Mouse (Mus musculus) embryonic stem cell, embryonic (primary cell): ENCODE data around the gene Spon1.

Experiments
- CTCF ChIA-PET, 4 experiments: fragments of 300-600 bp in 2 of 4; fragments of 350-600 bp in 2 of 4; sonication (Branson Sonifier 250); formaldehyde crosslinking; loops; one replicate each; lab custom pipeline; 2022; ENCODE audit warnings: inconsistent platforms in 2 of 4; lab: Charles Lee
- POLR2A ChIA-PET, 4 experiments: fragments of 300-600 bp in 2 of 4; fragments of 350-600 bp in 2 of 4; sonication (Branson Sonifier 250); formaldehyde crosslinking; loops; one replicate each; lab custom pipeline; 2022; ENCODE audit warnings: antibody characterized with exemption in 4 of 4, inconsistent platforms in 1 of 4; lab: Charles Lee

Spon1 gene

DNA sequence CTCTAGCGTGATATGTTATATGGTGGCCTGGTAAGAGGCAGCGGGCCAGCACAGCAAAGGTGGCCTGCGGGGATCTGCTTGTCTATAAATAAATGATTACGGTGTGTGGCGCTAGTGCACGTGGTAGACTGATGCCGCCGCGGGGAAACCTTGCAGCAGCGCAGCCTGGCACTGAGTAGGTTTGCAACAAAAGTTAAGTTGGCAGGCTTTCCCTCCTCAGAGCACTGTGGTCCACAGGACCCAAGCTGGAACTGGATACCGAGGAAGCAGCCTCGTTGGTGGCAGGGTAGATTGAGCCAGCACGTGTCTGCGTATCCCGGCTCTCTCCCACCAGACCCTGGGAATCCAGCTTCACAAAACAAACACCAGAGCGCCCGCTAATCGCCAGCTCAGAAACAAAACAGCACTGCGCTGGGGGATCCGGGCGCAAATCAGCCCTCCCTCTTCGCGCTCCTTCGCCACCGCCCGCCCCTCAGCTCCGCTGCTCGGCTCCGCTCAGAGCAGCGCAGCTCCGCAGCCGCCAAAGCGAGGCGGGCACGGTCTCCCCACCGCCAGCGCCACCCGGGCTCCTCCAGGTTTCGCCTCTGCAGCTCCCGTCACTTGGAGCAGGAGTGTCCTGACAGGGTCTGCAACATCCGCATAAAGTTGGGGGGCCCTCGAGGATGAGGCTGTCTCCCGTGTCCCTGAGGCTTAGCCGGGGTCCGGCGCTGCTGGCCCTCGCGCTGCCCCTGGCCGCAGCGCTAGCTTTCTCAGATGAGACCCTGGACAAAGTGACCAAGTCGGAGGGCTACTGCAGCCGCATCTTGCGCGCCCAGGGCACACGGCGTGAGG is at the start of gene Spon1:
TSS of gene Spon1 (plus strand) at position 332 of the 831 bp plus-strand sequence.
- CTCF ChIA-PET: interaction anchor here in 3 of 4 experiments (0.5 to 1.3 kb wide), 6 partner anchors 8 to 353 kb away, joined by 3 to 4 read pairs (median 3); no protein-coding TSS in a partner anchor
- POLR2A ChIA-PET: interaction anchor here in 2 of 4 experiments (0.6 to 1.5 kb wide), 8 partner anchors 8 to 510 kb away, joined by 3 to 4 read pairs (median 3); partner anchors contain the start of genes Btbd10 (in 2 of the 2) and Psma1 (in 1 of the 2)

DNA sequence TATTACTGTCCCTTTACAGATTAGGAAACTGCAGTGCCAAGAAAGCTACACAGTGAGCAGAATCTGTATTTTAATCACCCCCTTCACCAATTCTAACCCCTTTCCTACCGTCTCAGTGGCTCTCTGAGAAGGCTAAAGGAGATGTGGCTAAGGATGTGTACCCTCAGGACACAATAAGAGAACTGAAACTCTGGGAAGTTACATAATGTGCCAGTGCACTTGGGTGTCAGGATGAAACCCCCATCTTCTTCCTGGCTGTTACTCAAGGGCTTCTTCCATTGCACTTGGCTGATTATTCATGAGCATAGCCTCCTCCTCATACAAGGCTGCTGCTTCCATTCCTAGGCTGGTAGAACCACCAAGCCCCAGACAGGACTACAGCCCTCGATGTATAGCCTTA is 43.8 kb upstream of the Spon1 start:
- ChIA-PET POLR2A (no interaction called here), CTCF (no interaction called here)

DNA sequence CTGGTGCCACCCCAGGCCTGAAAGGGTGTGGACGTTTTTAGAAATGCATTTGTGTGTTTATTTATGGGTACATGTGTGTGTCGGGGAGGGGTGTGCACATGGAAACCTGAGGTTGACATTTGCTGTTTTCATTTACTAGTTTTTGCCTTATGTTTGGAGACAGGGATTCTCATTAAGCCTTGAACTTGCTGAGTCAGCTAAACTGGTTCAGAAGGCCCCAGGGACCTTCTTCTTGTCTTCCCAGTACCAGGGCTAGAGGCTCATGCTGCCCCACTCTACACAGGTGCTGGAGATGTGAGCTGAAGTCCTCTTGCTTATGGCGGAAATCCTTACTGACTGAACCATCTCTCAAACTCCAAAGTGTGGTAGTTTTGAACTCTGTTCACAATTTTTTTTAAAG is 41.9 kb upstream of the Spon1 start:
- CTCF ChIA-PET: no interaction called here

DNA sequence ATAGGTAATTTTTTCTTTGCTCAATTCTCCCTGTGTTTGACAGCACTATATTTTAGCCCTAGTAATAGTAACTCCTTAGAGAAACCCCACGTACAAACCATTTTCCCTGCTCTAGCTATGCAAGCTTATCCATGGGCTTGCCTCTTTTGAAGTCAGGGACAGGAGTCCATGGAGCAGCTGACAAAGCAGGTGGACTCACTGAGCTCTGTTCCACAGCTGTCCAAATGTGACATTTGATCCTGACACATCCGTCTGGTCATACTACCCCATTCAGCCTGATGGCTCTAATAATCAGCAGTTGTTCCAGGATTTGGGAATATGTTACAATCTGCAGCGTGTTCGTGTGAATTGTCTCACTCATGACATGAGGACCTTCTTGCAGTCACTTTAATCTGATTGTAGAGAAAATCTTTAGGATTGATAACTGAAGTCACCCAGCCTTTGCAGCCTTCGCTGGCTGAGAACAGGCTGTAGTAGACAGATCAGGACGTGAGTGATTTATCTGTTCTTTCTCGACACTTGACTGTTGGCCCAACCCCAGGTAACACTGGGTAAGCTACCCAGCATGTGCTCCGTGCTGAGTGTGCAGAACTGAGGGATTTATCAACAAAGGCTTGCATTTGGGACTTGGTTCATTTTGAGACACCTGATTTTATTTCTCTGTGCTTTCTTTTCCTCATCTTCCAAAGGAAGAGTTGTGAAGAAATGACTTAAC is 37.6 kb upstream of the Spon1 start:
- POLR2A ChIA-PET: interaction anchor here in 1 of 4 experiments (0.5 kb wide), 1 partner anchor 546 kb away, joined by 6 read pairs; no protein-coding TSS in a partner anchor

More for the DNA sequence above, 41.9 kb upstream of the Spon1 start:
- POLR2A ChIA-PET: interaction anchor here in 1 of 4 experiments (0.9 kb wide), 1 partner anchor 116 kb away, joined by 3 read pairs; no protein-coding TSS in a partner anchor

DNA sequence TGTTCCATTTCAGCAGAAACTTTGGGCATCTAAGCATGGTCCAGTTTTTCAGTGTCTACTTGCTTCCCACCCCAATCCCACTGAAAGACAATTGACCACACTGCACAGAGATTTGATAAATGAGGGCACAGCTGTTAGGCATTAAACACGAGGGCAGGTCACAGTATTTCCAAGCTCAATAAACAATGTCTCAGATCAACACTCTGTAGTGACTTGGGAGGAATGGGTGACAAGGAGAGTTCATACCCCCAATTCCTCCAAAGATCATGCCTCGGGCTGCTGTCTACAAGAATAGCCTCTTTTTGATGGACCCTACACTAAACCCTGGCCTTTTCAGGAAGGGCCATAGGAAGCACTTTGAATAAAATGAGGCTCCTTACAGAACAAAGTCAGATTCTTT is 36.9 kb upstream of the Spon1 start:
- CTCF ChIA-PET: no interaction called here

More for the DNA sequence above, 37.6 kb upstream of the Spon1 start:
- CTCF ChIA-PET: no interaction called here

DNA sequence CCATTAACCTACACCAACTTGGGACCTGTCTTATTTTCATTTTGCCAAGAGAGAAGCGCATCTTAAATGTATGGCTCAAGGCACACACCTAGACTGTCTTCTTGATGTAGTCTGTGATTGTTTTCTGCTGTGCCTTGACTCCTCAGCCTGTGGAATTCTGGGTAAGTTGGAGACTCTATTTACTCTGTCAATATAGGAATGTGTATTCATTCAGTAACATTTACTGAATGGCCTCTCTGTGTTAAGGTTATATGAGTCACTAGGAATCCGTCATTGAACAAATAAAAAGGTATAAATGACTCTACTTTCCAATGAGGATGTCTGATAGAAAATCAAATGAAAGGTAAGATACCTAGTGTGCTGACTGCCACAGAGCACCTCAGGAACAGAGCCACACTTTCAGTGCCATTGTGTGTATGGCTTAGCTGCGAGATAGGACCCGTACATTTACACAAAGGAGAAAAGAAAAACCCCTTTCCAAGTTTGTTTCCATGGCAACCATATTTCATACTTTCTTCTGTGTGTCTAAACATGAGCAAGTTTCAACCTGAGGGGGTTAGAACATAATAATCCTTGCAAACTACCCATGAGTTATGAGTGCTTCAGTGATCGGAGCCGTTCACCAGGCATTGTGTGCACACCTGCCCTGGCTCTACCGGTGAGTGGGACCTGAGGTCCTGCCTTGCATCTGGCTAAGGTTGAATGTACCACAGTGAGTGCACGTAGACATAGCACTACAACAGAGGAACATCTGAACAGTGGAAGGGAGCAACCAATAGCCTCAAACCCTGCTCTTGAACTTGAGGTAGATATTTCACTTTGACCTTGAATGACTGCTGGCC is 35.2 kb upstream of the Spon1 start:
- CTCF ChIA-PET: no interaction called here
- POLR2A ChIA-PET: no interaction called here

More for the DNA sequence above, 36.9 kb upstream of the Spon1 start:
- POLR2A ChIA-PET: no interaction called here

DNA sequence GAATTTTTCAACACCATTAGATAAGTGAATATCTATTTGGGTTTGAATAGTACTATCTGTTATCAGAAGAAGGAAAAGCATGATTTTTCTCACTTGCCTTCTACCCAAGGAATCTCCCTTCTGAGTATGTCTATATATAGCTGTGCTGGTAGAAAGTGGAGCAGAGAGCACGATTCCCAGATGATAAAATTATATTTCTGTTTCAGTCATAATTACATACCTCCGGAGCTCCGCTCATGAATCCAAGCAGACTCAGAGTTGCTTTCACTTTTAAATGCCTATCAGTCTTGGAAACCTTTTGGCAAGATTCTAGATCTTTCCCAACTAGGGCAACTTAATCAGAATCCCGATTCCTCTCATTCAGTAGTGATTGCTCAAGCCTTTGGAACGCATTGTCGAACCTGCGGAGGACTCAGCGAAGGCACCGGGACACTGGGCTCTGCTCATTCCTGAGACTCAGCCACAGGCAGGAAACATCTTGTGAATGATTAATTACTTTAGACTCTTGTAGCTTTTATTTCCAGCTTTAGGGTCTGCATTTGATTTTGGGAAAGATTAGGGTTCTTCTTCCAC is 27.9 kb upstream of the Spon1 start:
- POLR2A ChIA-PET: interaction anchor here in 1 of 4 experiments (0.8 kb wide), 1 partner anchor 50 kb away, joined by 3 read pairs; no protein-coding TSS in a partner anchor
- CTCF ChIA-PET: interaction anchor here in 1 of 4 experiments (0.6 kb wide), 1 partner anchor 432 kb away, joined by 3 read pairs; no protein-coding TSS in a partner anchor

DNA sequence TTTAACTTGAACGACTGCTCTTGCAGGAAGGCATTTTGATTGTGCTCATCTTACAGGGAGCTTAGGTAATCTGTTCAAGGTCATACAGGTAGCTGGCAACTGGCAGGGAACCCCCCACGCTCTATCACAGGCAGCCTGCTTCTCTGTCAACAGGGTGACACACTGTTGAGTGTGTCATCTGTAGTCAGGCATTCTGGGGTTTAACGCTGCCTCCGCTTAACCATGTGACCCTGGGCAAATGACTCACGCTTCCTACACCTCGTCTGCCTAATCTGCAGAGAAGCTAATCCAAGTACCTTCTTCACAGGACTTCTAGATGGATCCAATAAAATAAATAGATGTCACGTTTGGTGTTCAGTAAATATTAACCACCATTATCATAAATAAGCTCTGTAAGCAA is 26.6 kb upstream of the Spon1 start:
- ChIA-PET POLR2A (no interaction called here), CTCF (no interaction called here)

DNA sequence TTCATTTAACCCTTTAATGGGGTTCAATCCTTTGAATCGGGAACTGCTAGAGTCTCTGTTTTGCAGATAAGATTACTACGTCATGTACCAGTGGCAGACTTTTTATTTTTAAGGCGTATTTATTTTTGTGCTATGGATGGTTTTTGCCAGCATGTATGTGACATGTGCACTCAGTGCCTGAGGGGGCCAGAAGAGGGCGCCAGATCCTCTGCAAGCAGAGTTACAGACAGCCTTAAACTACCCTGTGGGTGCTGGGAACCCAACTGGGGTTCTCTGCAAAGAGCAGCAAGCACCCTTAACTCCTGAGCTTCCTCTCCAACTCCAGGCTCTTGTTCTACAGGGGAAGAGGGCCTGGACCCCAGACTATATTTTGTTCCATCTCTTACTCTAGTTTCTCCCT is 23.2 kb upstream of the Spon1 start:
- POLR2A ChIA-PET: no interaction called here
- CTCF ChIA-PET: no interaction called here

DNA sequence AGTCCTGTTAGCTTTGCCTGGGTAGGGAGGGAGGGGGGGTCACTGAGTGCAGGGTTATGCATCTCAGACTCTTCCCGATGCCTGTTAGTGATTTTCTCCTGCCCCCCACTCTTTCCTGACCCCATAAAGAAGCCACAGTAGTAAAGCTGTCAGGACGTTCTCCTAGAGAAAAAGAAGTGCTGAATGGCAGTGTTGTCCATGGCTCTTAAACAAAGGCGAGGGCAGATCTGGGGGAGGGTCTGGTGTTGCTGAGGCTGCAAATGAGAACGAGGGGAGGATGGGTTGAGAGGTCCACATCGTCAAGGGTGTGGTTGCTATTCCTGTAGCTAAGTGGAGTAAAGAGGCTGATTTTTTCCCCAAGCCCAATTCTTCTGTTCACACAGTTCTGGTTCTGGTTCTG is 21.8 kb upstream of the Spon1 start:
- POLR2A ChIA-PET: interaction anchor here in 1 of 4 experiments (1.0 kb wide), 1 partner anchor 337 kb away, joined by 3 read pairs; no protein-coding TSS in a partner anchor
- CTCF ChIA-PET: interaction anchor here in 1 of 4 experiments (0.6 kb wide), 1 partner anchor 135 kb away, joined by 3 read pairs; no protein-coding TSS in a partner anchor

DNA sequence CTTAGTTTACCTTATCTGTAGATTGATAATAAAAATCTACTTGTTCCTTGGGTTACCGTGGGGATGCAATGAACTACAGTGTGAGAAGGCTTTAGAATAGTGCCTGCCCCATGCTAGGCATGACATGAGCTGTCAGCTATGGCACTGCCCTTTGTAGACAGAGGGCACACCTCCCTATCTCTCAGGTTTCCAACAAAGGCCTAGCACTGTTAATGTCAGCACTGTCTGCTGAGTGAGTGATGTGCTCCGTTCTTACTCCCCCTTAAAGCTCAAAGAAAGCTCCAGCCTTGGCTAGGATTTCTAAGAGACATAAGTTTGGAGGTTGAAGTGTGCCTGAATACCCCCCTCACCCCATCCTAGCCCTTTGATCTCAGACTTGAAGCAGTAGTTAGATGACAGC is 9.2 kb upstream of the Spon1 start:
- POLR2A ChIA-PET: interaction anchor here in 1 of 4 experiments (1.0 to 1.3 kb wide), 2 partner anchors 9 to 388 kb away, joined by 3 to 4 read pairs; partner anchors contain the start of genes Btbd10 and Spon1
- CTCF ChIA-PET: interaction anchor here in 3 of 4 experiments (0.6 to 1.2 kb wide), 3 partner anchors 9 to 17 kb away, joined by 3 to 6 read pairs (median 3); partner anchors contain the start of gene Spon1 (in 1 of the 3)

DNA sequence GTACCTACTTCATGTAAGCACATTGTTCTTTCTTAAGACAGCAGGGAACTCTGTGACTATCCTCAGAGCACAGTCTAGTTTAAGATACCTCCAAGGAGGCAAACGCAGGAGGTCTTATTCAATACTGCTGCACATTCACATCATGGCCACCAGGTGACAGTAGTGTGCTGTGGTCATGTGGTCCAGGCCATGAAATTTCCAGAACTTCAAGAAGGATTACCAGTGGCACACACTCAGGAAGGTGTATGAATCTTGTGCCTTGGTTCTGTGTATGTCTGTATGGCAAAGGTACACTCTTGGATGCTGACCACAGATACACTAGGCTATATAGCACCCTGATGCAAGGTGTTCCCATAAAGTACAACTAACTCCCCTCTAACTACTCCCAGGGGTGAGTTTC is 6.6 kb upstream of the Spon1 start:
- CTCF ChIA-PET: interaction anchor here in 1 of 4 experiments (0.6 to 0.8 kb wide), 3 partner anchors 8 to 265 kb away, joined by 3 read pairs; no protein-coding TSS in a partner anchor
- POLR2A ChIA-PET: no interaction called here

DNA sequence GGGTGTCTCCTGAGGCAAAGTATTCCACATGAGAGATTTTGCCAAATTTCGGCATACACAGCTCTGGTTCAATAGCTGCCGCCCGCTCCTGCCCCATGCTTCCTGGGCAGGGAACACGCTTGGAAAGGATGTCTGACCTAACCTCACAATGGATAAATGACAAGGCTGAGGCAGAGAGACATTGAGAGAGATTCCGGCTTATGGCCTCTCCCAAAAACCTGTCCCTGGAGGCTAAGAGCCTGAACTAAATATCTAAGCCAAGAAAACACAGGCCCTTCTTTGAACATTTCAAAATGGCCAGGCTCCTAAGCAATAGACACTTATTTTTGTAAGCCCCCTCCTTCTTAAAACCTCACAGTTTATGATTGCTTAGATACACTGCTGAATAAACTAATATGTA is 665 bp upstream of the Spon1 start:
- CTCF ChIA-PET: interaction anchor here in 1 of 4 experiments (0.6 to 1.1 kb wide), 2 partner anchors 8 to 9 kb away, joined by 3 read pairs; no protein-coding TSS in a partner anchor

DNA sequence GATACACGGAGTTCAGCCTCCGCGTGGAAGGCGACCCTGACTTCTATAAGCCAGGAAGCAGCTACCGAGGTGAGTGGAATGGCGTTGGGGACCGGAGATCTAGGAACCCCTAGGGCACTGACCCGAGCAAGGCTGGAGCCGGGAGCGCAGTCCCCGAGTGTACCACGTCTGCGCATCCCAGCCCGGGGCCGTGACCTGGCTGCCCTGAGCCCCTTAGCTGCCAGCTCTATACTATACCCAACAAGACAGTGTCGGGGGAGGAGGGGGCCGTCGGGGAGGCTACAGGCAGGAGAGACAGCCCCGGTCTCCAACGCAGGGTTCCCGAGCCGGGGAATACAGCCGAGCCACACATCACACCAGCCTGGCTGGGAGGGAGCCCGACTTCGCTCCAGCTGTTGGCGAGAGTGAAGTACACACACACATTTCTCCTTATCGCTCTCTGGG is 722 bp downstream of the Spon1 start:
- POLR2A ChIA-PET: interaction anchor here in 2 of 4 experiments (0.9 to 1.6 kb wide), 5 partner anchors 8 to 509 kb away, joined by 3 read pairs; partner anchors contain the start of genes Btbd10 (in 1 of the 2) and Psma1 (in 1 of the 2)
- CTCF ChIA-PET: interaction anchor here in 3 of 4 experiments (0.5 to 1.3 kb wide), 5 partner anchors 8 to 354 kb away, joined by 3 to 4 read pairs (median 3); no protein-coding TSS in a partner anchor

More for the DNA sequence above, 665 bp upstream of the Spon1 start:
- POLR2A ChIA-PET: interaction anchor here in 1 of 4 experiments (1.0 to 1.5 kb wide), 2 partner anchors 8 to 335 kb away, joined by 3 read pairs; no protein-coding TSS in a partner anchor

DNA sequence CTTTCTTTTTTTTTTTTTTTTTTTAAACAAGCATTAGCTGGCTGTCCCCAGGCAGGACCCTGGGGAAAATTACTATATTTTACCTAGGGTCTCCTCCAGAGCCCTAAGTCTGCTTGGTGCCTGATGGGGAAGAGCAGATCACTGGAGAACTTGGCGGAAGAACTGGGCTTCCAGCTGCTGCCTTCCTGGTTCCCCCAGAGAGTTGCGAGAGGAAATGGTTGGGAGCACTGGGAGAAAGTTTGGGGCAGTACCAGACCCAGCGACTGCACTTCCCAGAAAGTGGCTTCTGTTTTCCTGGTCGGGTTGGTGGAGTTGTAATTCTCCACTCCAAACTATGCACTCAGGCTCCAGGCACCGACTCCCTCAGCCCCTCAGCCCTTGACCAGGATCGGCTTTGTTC is 1.7 kb downstream of the Spon1 start:
- ChIA-PET CTCF (interaction anchor here in 3 of 4 experiments (0.6 to 0.8 kb wide), 4 partner anchors 10 to 928 kb away, joined by 3 to 7 read pairs (median 3); no protein-coding TSS in a partner anchor), POLR2A (interaction anchor here in 3 of 4 experiments (0.6 to 1.6 kb wide), 7 partner anchors 10 to 398 kb away, joined by 3 to 4 read pairs (median 3); partner anchors contain the start of gene Btbd10 (in 1 of the 3))

DNA sequence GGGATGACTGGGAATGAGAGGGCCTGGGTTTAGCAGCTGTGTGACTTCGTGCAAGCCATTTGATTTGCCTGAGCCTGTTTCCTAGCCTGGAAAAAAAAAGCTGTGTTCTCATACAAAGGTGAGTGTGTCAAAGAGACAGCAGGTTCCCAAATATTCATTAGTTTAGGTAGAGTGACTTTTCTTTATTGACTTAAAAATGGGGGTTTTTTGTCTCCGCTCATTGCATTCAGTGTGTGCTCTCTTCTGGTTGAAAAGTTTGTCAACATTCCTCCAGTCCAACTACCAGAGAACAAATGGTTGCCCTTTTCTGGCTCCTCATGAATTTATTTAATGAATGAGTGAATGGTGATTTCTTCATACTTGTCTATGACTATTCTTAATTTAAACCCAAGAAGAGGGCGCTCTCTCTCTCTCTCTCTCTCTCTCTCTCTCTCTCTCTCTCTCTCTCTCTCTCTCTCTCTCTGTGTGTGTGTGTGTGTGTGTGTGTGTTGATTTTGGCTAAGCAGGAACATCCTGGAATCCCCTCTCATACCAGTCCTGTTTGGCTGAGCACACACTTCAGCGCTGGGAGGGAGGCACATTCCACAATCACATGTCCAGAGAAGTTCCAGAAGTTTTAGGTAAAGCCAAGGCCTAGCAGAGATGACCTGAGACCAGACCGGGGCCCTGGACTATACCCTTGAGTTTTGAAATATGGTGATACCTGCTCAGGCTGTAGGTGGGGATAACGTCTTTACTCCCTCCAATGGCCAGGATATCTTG is 2.6 kb downstream of the Spon1 start:
- ChIA-PET CTCF (interaction anchor here in 2 of 4 experiments (0.6 kb wide), 2 partner anchors 248 to 401 kb away, joined by 3 read pairs; no protein-coding TSS in a partner anchor), POLR2A (interaction anchor here in 3 of 4 experiments (0.6 to 1.6 kb wide), 4 partner anchors 11 to 399 kb away, joined by 3 to 4 read pairs (median 3); partner anchors contain the start of gene Btbd10 (in 1 of the 3))
